Mouse (Mus musculus) testis, adult 2 months (tissue): ENCODE measurements around the gene Sp9.

Source experiments
- CTCF ChIP-seq: fragments of 200-500 bp; IDR thresholded peaks from 2 replicates; pipeline ENCODE4 v1.5.1; 2012; ENCODE audit warnings: low read depth, mild to moderate bottlenecking, inconsistent platforms, low read length, moderate library complexity; ENCODE audit not compliant: control insufficient read depth, insufficient read depth, insufficient replicate concordance
- POLR2A ChIP-seq: fragments of 200-500 bp; IDR thresholded peaks from 2 replicates; pipeline ENCODE4 v1.6.1; 2012; ENCODE audit warnings: low read depth, mild to moderate bottlenecking, inconsistent platforms, low read length, moderate library complexity; ENCODE audit not compliant: control insufficient read depth

DNA sequence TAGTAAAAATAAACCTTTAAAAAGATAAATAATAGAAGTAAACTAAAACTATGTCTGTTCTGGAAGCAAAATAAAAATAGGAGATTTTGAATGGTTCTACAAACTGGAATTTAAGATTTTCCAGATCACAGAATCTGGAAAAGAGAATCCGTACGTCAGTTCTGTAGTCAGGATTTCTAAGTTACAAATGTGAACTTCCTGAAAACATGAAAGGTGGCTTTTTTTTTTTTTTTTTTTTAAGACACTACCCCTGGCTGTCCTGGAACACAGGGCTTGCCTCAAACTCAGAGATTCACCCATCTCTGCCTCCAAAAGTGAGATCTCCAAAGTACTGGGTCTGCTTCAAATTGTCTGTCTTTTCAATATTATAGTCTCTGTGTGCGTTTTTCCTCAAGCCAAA is 42.6 kb downstream of the Sp9 start:
- no peak for TF ChIP-seq POLR2A
- no peak for TF ChIP-seq CTCF
